Mouse (Mus musculus): Measurements from ENCODE around the gene Higd1c.
"Not testable (repeated sequence)": the region's sequence is repeated elsewhere in the genome, so short reads cannot be mapped to it uniquely, and the experiment has no call there.

Gene Higd1c

DNA sequence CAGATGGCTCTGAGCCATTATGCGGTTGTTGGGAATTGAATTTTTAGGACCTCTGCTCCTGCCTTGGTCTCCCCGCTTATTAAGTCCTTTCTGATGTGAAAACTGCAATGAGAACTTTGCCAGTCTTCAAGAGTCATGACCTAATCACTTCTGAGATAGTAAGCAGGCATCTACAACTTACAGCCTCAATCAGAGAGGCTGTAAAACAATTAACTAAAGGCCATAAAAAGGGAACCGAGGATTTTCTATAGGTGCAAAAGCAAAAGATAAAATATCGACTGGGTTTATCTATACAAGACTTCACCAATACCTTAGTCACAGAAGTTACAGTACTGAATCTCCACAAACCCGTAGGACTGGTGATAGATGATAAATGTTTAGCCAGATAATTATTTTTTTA, 8.5 kb upstream of the Higd1c start:
- DNase-seq (ENCODE audit: low read depth, low spot score) = no peak

DNA sequence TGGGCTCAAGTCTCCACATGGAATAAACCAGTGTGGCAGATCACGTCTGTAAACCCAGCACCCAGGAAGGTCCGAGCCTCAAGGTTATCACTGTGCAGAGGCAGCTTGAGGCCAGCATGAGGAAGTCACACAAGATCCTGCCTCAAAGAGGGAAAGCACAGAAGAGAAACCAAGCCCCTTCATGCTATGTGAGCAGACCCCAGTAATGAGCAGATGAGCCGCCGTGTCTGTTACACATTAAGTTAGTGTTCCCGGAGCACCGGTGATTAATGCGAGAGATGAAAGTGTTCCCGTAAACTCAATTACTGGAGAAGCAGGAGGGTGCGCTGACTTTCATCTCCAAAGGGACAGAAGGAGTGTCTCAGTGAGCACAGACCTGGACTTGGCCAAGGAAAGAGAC, 1.6 kb downstream of the Higd1c start:
- DNase-seq (ENCODE audit: low read depth, low spot score) = not testable (repeated sequence)

GRCm38 (mm10) chr15:100367119-100367518, 2.8 kb downstream of the Higd1c start:
- no peak for DNase-seq (ENCODE audit: low read depth, low spot score)

- DNase-seq (ENCODE audit: low read depth, low spot score) = peak; percentile 40
Observed at GRCm38 (mm10) chr15:100375066-100375465, 10.7 kb downstream of the Higd1c start.

DNA sequence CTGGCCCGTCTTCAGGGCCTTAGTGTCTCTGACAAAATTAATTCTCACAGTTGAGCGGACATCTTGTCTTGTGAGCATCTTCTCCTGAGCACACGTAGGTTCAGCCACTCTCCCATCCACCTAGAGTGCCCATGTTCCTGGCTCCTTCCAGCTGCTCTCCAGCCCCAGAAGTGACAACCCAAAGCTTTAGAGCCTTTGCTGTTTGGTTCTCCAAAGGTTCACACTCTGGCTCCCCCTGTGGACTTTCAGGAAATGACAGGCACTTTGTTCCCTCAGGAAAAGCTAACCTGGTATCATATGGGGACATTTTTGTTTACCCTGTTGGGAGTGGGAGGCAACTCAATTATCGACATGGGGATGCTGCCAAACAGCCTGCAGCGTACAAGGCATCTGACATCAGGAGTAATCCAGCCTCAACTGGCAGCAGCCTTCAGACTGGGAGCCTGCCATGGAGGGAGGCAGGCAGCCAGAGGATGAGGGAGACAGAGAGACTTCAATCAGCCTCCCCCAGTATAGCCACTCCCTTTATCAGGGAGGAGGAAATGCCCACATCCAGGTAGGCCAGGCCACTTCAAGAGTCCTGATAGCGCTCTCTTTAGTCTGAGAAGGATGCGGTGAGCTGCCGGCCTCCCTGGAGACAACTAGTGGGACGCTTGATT, 13.6 kb downstream of the Higd1c start:
- DNase-seq (ENCODE audit: low read depth, low spot score) = not testable (repeated sequence)

DNA sequence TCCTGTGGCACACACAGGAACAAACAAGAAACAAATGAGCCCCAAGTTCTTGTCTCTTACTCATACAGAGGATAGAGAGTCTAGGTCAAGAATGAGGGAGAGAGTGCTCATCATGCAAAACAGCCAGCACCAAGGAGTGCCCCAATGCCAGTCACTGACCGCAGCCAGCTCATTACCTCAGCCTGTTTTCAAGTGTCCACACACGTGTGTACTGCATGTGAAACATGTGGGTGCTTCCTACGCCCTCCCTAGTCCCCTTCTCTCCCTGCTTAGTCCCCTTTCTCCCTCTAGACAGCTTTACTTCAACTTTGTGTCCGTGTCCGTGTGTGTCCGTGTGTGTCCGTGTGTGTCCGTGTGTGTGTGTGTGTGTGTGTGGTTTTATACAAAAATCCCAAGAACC, 15.3 kb downstream of the Higd1c start:
- no peak for DNase-seq (ENCODE audit: low read depth, low spot score)

DNA sequence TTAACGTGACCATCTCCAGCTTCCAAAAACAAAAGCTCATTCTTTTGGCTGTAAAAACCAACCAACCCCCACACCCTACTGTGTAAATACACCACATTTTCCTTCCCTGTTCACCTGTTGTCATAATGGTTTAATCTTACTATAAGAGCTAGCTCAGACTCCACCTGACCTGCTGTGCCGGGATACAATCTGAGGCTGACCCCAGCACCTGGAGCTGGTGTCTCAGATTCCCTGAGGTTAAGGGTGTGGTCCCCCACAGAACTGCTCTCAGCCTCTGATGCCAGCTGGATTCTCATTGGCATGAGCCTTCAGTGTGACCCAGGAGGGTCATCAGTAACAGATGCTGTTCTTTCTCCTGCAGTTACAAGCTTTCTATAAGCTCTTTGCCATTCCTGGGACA, 15.8 kb downstream of the Higd1c start:
- DNase-seq (ENCODE audit: low read depth, low spot score) = no peak

DNA sequence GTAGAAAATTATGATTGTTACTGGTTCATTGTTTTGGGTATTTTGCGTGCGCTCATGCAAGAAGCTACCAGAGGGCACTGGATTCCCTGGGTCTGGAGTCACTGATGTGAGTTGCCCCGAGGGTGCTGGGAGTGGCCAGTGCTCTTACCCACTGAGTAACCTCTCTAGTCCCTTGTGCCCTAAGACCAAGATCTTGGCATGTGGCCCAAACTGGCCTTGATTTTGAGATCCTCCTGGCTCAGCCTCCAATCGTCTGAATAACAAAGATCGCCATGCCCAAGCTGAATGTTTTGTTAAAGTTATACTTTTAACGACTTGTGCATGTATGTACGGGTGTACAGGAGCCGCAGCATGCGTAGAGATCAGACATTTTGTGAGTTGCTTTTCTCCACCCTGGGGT, 21.4 kb downstream of the Higd1c start:
- no peak for DNase-seq (ENCODE audit: low read depth, low spot score)

GRCm38 (mm10) chr15:100387544-100388223, 23.3 kb downstream of the Higd1c start:
- no peak for DNase-seq (ENCODE audit: low read depth, low spot score)

DNA sequence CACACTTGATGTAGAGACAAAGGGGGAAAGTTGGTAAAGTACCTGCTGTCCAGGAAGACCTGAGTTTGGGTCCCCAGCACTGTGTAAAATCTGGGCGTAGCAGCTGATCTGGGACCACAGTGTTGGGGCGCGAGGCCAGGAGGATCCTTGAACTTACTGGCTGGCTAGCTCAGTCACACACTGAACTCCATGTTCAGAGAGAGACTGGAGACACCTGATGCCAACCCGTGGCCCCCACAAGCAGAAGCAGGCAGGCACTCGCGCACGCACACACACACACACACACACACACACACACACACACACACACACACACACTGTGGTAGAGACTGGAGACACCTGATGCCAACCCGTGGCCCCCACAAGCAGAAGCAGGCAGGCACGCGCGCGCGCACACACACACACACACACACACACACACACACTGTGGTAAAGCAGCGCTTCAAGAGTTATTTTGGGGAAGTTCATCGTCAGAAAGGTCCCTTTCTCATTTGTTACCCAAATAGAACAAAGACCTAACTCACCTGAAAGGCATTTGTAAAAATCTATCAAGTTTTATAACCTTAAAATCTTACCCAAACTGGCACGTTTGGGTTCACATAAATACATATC, 24.0 kb downstream of the Higd1c start:
- no peak for DNase-seq (ENCODE audit: low read depth, low spot score)

GRCm38 (mm10) chr15:100388886-100389285, 24.5 kb downstream of the Higd1c start:
- DNase-seq (ENCODE audit: low read depth, low spot score) = no peak

DNA sequence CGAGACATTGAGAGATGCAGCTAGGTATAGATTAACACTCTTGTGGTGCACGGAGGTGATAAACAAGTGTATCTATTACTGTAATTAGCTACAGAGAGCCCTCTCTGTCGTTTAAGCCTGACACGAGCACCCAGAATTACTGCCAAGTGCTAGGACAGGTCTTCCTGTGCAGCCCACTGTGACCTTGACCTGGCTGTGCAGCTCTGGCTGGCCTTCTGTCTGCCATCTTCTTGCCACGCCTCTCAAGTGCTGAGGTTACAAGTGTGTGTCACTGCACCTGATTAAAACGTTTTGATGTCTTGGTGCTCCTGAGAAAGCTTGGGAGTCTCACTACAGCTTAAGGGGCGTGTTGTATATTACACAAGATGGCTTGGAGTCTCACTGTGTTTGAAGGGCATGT, 26.7 kb downstream of the Higd1c start:
- DNase-seq (ENCODE audit: low read depth, low spot score) = no peak

DNA sequence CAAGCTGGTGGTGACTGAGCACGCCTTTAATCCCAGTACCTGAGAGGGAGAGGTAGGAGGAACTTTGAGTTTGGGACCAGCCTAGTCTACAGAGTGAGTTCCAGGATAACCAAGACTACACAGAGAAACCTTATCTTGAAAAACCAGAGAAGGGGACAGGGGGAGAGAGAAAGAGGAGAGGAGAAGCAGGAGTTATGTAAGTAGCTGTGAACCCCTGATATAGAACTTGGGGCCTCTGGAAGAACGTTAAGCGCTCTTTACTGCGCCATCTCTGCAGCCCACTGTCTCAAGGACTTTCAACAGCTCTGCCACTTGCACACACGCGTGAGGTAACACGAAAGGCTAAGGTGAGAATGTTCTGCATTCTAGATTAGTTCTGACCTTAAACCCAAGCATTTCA, 27.3 kb downstream of the Higd1c start:
- no peak for DNase-seq (ENCODE audit: low read depth, low spot score)

DNA sequence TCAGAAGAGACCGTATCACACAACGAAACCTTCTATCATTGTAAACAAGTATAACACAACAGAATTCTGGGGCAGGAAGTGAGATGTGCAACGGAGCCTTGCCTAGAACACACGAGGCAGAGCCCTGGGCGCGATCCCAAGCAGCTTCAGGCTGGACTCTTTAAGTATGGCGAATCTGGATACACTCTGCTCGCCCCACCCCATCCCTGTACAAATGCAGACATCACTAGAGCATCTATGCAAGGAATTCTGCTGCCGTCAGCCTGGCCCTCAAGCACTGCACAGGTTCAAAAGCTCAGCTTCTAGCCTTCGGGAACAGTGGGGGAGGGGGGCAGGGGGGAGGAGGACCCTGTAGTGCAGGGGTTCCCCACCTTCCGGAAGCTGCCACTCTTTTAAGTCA, 28.7 kb downstream of the Higd1c start:
- no peak for DNase-seq (ENCODE audit: low read depth, low spot score)

- no peak for DNase-seq (ENCODE audit: low read depth, low spot score)
Observed at GRCm38 (mm10) chr15:100395561-100395960, 31.2 kb downstream of the Higd1c start.

DNA sequence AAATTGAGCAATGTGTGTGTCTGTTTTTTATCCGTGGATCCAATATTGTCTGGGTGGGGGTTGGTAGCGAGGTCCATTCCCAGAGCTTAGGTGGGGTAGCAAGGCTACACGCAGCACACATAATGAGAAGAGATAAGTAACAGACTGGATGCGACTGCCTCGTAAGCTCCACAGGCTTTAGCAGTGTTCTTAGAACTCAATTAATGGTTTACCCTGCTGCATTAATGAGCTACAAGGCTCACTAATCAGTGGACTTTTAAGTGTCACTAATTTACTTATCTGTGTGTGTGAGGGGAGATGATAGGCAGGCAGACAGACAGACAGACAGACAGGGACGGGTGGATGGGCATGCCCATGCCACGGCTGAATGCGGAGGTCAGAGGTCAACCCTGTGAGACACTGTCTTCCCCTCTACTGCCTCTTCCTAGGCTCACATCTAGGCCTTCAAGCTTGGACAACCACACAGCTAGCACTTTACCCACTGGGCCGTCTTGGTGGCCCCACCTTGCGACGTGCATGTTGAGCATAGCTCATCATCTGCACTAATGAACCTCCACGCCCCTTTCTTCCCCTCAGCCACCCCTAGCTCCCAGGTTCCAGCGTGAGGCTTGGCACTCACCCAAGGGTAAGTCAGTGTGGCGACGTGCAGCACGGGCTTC, 36.4 kb downstream of the Higd1c start:
- no peak for DNase-seq (ENCODE audit: low read depth, low spot score)

- DNase-seq (ENCODE audit: low read depth, low spot score) = no peak
Observed at GRCm38 (mm10) chr15:100401811-100402210, 37.5 kb downstream of the Higd1c start.

DNA sequence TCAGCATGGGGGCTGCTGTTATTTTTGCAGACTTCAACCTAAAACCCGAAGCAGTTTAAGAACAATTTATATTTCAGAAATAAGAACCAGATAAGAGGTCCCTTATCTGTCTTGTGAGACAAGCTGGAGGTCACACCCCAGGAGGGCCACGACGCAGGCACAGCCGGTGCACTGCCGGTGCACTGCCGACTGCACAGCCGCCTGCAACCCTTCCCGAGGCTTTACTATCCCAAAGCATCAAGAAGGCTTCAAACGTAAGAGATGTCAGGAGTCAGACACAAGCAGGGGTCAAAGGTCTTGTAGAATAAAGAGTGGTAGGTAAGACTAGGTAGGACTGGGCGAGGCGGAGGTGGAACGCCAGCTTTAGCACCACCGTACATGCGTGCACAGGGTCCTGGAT, 38.0 kb downstream of the Higd1c start:
- no peak for DNase-seq (ENCODE audit: low read depth, low spot score)

DNA sequence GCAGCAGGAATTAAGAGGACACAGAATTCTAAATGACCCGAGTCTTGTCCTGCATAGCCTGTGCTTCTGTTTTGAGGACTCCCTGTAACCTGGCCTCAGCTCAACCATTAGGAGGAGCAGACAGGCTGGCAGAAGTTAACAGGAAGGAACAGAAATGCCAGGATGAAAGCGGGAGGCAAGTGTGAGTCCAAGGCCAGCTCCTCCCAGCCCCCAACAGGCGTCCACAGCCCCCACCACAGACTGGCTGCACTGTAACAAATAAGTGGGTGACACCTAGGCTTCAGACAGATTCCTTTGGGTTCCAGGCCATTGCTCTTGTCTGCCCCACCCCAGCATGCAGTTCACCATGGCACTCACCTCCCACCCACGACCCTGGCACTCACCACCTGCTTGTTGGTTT, 38.5 kb downstream of the Higd1c start:
- DNase-seq (ENCODE audit: low read depth, low spot score) = no peak

DNA sequence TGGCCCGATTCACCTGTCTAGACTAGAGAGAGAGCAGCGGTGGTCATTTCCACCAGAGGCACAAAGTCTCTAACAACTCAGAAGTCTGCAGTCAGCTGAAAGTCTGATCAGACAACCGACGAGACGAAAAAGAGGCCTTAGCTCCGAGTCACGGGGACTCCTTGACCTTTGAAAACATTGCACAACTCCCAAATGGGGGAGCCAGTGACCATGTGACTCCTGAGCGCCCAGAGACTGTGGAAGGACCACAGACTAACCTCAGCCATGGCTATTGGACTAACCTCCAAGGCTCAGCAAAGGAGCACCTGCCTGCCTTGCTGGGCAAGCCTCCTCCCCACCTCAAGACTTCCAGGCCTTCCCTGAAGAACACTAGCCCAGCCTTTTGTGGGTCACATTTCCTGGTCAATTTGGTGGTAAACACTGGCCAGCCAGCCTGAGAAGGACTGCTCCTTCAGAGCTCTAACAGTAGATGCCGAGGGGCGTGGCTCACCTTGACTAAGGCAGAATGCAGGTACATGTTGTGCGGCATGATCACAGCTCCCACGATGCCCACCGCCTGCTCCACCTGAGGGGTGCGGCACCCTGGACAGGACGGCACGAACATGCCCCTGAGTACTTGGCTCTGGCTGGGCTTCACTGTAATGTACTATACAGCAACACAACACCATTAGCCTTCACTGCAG, 39.1 kb downstream of the Higd1c start:
- DNase-seq (ENCODE audit: low read depth, low spot score) = no peak

DNA sequence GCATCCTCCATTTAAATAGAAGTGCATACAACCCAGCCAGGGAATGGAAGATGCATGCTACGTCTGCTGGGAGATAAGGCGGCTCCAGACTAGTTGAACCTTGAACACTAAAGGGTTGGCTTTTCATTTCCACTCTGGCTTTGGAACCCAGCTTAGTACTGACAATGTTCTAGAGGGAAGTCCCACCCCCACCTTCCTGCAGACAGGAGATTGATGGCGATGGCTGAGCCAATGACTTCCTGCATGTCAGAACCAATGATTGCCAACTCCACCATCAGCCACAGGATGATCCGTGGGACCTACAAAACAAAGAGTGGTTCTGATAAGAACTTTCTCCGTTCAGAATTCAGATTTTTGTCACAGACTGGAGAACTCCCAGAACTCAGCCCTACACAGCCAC, 41.7 kb downstream of the Higd1c start:
- DNase-seq (ENCODE audit: low read depth, low spot score) = no peak
